In the genomic region with DNA sequence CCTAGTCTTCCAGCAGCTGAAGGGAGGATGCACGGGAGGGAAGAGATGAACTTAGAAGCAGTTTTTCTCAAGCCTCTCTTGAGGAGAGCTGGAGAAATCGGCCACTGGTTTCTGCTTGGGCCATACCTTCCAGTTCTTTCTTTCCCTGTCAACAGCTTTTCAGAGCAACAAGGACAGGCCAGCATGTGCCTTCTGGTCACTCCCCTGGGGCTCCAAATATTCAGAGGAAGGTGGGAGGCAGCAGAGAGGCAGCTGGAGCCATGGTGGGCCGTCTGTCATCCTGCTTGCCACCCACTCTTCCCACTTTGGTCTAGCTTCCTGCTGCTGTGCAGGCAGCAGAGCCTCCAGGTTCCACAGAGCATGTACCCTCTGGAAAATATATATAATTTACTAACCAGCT, we compare ENCODE assay signal across 7 mouse cellular contexts. TPM values are rescaled to one million over a fixed set of nuclear protein-coding genes. Genes with fewer than 3 reads are reported as not detected.
DNase-seq lines count a peak whose midpoint lies in the region; ATAC-seq and TF ChIP-seq lines count a peak whose summit lies in the region.

No protein-coding gene starts in this region.

- H3K27ac ChIP-seq in cerebellum, adult 2 months (ENCODE audit: insufficient read depth, low read length): peak overlapping the region; percentile 86
- H3K27ac ChIP-seq in limb, embryonic 10.5 days: peak overlapping the region; percentile 65; the same call in 1 of the 2 replicates

- DNase-seq in cerebellum, adult 11 months: peak; percentile 53
- DNase-seq in cerebellum, adult 2 months: peak; percentile 63 to 70
- peak; percentile 31 to 45 for DNase-seq in heart, postnatal 10 days
- no peak for DNase-seq in limb, embryonic 10.5 days (ENCODE audit: low spot score)
- DNase-seq in liver: no peak
- DNase-seq in gastrocnemius, adult 18-20 months (ENCODE audit: low spot score): no peak

- TF ChIP-seq CTCF in cerebellum, adult 2 months (IDR thresholded peaks at IDR 0.05; ENCODE audit: borderline replicate concordance, insufficient read depth, low read depth, low read length): no peak

- intact Hi-C loops in heart, postnatal 10 days (cut with DNase I): no loop called here

- no peaks in the 10 kb centered on the region for H3K36me3 ChIP-seq in limb, embryonic 10.5 days

- no peaks in the 10 kb centered on the region for H3K27me3 ChIP-seq in cerebellum, adult 2 months (ENCODE audit: control insufficient read depth, insufficient read depth, low read length)
- no peaks in the 10 kb centered on the region for H3K27me3 ChIP-seq in limb, embryonic 10.5 days (ENCODE audit: low read depth, poor library complexity, severe bottlenecking)

- H3K4me1 ChIP-seq in cerebellum, adult 2 months (ENCODE audit: control insufficient read depth, insufficient read depth, low read length): peaks cover 35% of the 10 kb centered on the region
- peaks cover 19% of the 10 kb centered on the region for H3K4me1 ChIP-seq in limb, embryonic 10.5 days

- no peak for ATAC-seq in erythroid progenitor cell, adult 5-6 weeks (replicated peaks; ENCODE audit: low FRiP score, poor library complexity, severe bottlenecking)

- TF ChIP-seq POLR2A in cerebellum, adult 2 months (IDR thresholded peaks at IDR 0.05; ENCODE audit: borderline replicate concordance, insufficient read depth, low read length): no peak

- H3K9me3 ChIP-seq in limb, embryonic 10.5 days (replicated peaks): no peaks in the 10 kb centered on the region

- H3K4me3 ChIP-seq in cerebellum, adult 2 months (replicated peaks; ENCODE audit: insufficient read depth, low read depth, low read length): no peak overlapping the region
- H3K4me3 ChIP-seq in limb, embryonic 10.5 days: no peak overlapping the region

- WGBS in cerebellum, adult 2 months: 12% methylated on average over 3 of the region's 3 CpGs
- WGBS in limb, embryonic 10.5 days: 29% methylated on average over 3 of the region's 3 CpGs

RNA-seq across cellular contexts. Expression of a gene that starts 36.6 kb away (rescaled TPM):
- polyA plus RNA-seq in cerebellum, adult 2 months (2012; rRNA removed): 95.8 and 99.2 TPM in 2 replicates
- 100 to 1,000 TPM; 124 to 128 TPM for total RNA-seq in heart, postnatal 10 days (2021)
- 40.4 and 46.7 TPM in 2 replicates for polyA plus RNA-seq in limb, embryonic 10.5 days (2016; fragmentation: Nextera tagmentation; extraction: Ambion mirVana)
- 10.5 and 28.9 TPM in 2 replicates for total RNA-seq in erythroid progenitor cell, adult 5-6 weeks (2015; ENCODE audit: low replicate concordance)
- 5.6 and 26.3 TPM in 2 replicates for total RNA-seq in erythroid progenitor cell, adult 5-6 weeks (2017; ENCODE audit: low replicate concordance)
- total RNA-seq in gastrocnemius, adult 18-20 months (2021): 100 to 1,000 TPM; 198 to 200 TPM

RNA-seq across cellular contexts. Expression of a gene that starts 37.7 kb away (rescaled TPM):
- polyA plus RNA-seq in cerebellum, adult 2 months (2012; rRNA removed): 0.23 and 0.41 TPM in 2 replicates
- total RNA-seq in heart, postnatal 10 days (2021): under 1 TPM in 1 of 2 experiments, not detected in 1; 0.29 TPM
- polyA plus RNA-seq in limb, embryonic 10.5 days (2016; fragmentation: Nextera tagmentation; extraction: Ambion mirVana): 0.25 and 0.28 TPM in 2 replicates
- not detected in 2 replicates for total RNA-seq in erythroid progenitor cell, adult 5-6 weeks (2015; ENCODE audit: low replicate concordance)
- not detected in 2 replicates for total RNA-seq in erythroid progenitor cell, adult 5-6 weeks (2017; ENCODE audit: low replicate concordance)
- total RNA-seq in gastrocnemius, adult 18-20 months (2021): under 1 TPM; 0.43 to 0.57 TPM

Comparison
In these comparisons a context has a peak if more than half of its experiments do, and no peak if none do; other contexts are left out.
1. DNase-seq: peak in cerebellum, adult 11 months (single experiment), cerebellum, adult 2 months (2 of 2) and heart, postnatal 10 days (2 of 2); none in limb, embryonic 10.5 days (single experiment), liver (single experiment) and gastrocnemius, adult 18-20 months (single experiment).
2. RNA of a gene that starts 36.6 kb away (total RNA-seq): 198 to 200 TPM in gastrocnemius, adult 18-20 months and 124 to 128 TPM in heart, postnatal 10 days; 5.6 to 28.9 TPM in erythroid progenitor cell, adult 5-6 weeks; every median in the first group is over 4 times any median in the second.